In the genomic region with DNA sequence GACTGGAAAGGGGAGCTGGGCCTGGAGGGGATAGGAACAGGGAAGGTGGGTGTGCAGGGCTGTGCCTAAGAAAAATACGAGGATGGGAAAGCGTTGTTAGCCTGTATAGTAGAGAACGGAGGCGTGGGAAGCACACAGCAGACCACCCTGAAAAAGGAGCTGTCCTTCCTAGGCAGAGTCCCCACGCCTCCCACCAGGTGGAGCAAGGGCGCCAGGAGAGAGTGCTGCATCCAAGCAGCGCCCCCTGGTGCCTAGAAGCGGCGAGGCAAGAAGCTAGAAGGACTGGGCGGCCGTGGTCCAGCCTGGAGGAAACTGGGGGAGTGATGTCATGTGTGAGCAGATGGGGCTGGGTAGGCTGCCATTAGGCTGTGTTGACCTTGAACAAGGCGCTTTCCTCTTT, we compare ENCODE assay signal across 7 mouse cellular contexts.
DNase-seq lines count a peak whose midpoint lies in the region; ATAC-seq lines count a peak whose summit lies in the region.

No protein-coding gene starts in this region.

- peak; percentile 93 for DNase-seq in adrenal gland, postnatal 25 days
- peak; percentile 93 for DNase-seq in embryonic facial prominence, embryonic 11.5 days (ENCODE audit: low spot score)
- peak; percentile 98 for DNase-seq in heart, adult 11 months
- peak; percentile 84 for DNase-seq in kidney, adult 11 months
- DNase-seq in limb, embryonic 10.5 days (ENCODE audit: low spot score): peak; percentile 96
- DNase-seq in skeletal muscle tissue, adult 2 months (ENCODE audit: low read depth, low spot score): peak; percentile 82

- peak overlapping the region; percentile 68; the same call in 1 of the 2 replicates for H3K9ac ChIP-seq in embryonic facial prominence, embryonic 11.5 days (replicated peaks; ENCODE audit: low read length)
- peak overlapping the region; percentile 81; the same call in 1 of the 2 replicates for H3K9ac ChIP-seq in midbrain, embryonic 12.5 days (replicated peaks)

- peak; percentile 70 for ATAC-seq in embryonic facial prominence, embryonic 11.5 days (replicated peaks; ENCODE audit: insufficient number of reproducible peaks, low FRiP score, low TSS enrichment, low read depth)
- peak; percentile 81 for ATAC-seq in midbrain, embryonic 12.5 days (ENCODE audit: low FRiP score, low read depth)

- H3K4me1 ChIP-seq in embryonic facial prominence, embryonic 11.5 days (ENCODE audit: control insufficient read depth, insufficient read depth, low read length): no peaks in the 10 kb centered on the region; the same call in 1 of the 2 replicates
- peaks cover 34% of the 10 kb centered on the region for H3K4me1 ChIP-seq in limb, embryonic 10.5 days
- H3K4me1 ChIP-seq in midbrain, embryonic 12.5 days: peaks cover 24% of the 10 kb centered on the region

- 3% methylated on average over 12 of the region's 12 CpGs for WGBS in embryonic facial prominence, embryonic 11.5 days
- WGBS in limb, embryonic 10.5 days: 3% methylated on average over 12 of the region's 12 CpGs
- 3% methylated on average over 12 of the region's 12 CpGs for WGBS in midbrain, embryonic 12.5 days

- H3K27ac ChIP-seq in embryonic facial prominence, embryonic 11.5 days (replicated peaks; ENCODE audit: low read depth, low read length): no peak overlapping the region
- H3K27ac ChIP-seq in limb, embryonic 10.5 days: no peak overlapping the region; the same call in 1 of the 2 replicates
- no peak overlapping the region for H3K27ac ChIP-seq in midbrain, embryonic 12.5 days (replicated peaks)

- peak overlapping the region; percentile 82 for H3K4me3 ChIP-seq in embryonic facial prominence, embryonic 11.5 days (ENCODE audit: low read depth, low read length)
- H3K4me3 ChIP-seq in limb, embryonic 10.5 days: peak overlapping the region; percentile 80
- peak overlapping the region; percentile 74 for H3K4me3 ChIP-seq in midbrain, embryonic 12.5 days

- H3K4me2 ChIP-seq in embryonic facial prominence, embryonic 11.5 days (ENCODE audit: low read depth, low read length): peak overlapping the region; percentile 92
- peak overlapping the region; percentile 98 for H3K4me2 ChIP-seq in midbrain, embryonic 12.5 days (replicated peaks)

- H3K36me3 ChIP-seq in embryonic facial prominence, embryonic 11.5 days (replicated peaks; ENCODE audit: control insufficient read depth, insufficient read depth, low read depth, low read length): no peaks in the 10 kb centered on the region
- H3K36me3 ChIP-seq in limb, embryonic 10.5 days: no peaks in the 10 kb centered on the region
- H3K36me3 ChIP-seq in midbrain, embryonic 12.5 days: no peaks in the 10 kb centered on the region

- no peaks in the 10 kb centered on the region for H3K9me3 ChIP-seq in embryonic facial prominence, embryonic 11.5 days (replicated peaks; ENCODE audit: control insufficient read depth, low read length)
- H3K9me3 ChIP-seq in limb, embryonic 10.5 days (replicated peaks): no peaks in the 10 kb centered on the region
- no peaks in the 10 kb centered on the region for H3K9me3 ChIP-seq in midbrain, embryonic 12.5 days

- H3K27me3 ChIP-seq in embryonic facial prominence, embryonic 11.5 days (ENCODE audit: control insufficient read depth, insufficient read depth, low read length): no peaks in the 10 kb centered on the region
- H3K27me3 ChIP-seq in limb, embryonic 10.5 days (ENCODE audit: low read depth, poor library complexity, severe bottlenecking): peaks cover 29% of the 10 kb centered on the region
- H3K27me3 ChIP-seq in midbrain, embryonic 12.5 days: peaks cover 27% of the 10 kb centered on the region
